In the genomic region with DNA sequence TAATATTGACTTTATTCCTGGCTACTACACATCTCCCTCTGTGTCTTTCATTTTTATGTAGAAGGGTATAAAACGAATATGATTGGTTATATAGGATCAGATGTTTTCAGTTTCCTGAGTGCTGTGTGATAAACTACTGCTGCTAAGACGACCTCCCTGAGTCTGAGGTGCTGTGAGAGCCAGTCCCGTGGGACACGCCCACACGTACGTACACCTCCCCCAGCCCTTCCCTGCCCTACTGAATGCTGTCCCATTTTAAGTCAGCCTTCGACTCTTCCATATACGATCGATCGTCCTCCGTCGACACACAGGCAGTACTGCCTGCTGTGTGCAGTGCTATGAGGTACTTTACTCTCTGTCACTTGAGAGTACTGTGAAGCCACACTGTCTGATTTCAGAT, we compare ENCODE assay signal across 12 mouse cellular contexts.
DNase-seq lines count a peak whose midpoint lies in the region; ATAC-seq and TF ChIP-seq lines count a peak whose summit lies in the region.
"Had no signal": no experiment of that assay in that cellular context is flagged by ENCODE, and none has a peak within 500 bp of the region (broad histone marks: within the 10 kb centered on the region; RNA-seq: fewer than 3 reads in every experiment).

No protein-coding gene starts in this region.

- 79% methylated on average over 12 of the region's 12 CpGs for WGBS in forebrain, embryonic 11.5 days
- 78% methylated on average over 12 of the region's 12 CpGs for WGBS in forebrain, embryonic 12.5 days
- 67% methylated on average over 12 of the region's 12 CpGs for WGBS in kidney, embryonic 14.5 days
- 50% methylated on average over 12 of the region's 12 CpGs for WGBS in lung, embryonic 15.5 days
- 61% methylated on average over 12 of the region's 12 CpGs for WGBS in lung, postnatal 0 days
- WGBS in intestine, embryonic 16.5 days = 73% methylated on average over 12 of the region's 12 CpGs

- H3K27ac ChIP-seq in forebrain, embryonic 11.5 days (ENCODE audit: low read depth, low read length) = no peak overlapping the region
- no peak overlapping the region for H3K27ac ChIP-seq in forebrain, embryonic 12.5 days
- no peak overlapping the region for H3K27ac ChIP-seq in kidney, embryonic 14.5 days (ENCODE audit: low read depth, low read length)
- H3K27ac ChIP-seq in lung, embryonic 15.5 days = no peak overlapping the region
- no peak overlapping the region for H3K27ac ChIP-seq in lung, postnatal 0 days (ENCODE audit: low read length)
- H3K27ac ChIP-seq in intestine, embryonic 16.5 days (ENCODE audit: low read length) = no peak overlapping the region
- H3K27ac ChIP-seq: forebrain, embryonic 15.5 days; hindbrain, embryonic 15.5 days; neural tube, embryonic 12.5 days had no signal

- H3K4me1 ChIP-seq in forebrain, embryonic 11.5 days (replicated peaks; ENCODE audit: control insufficient read depth, insufficient read depth, low read length) = peaks cover 5% of the 10 kb centered on the region; the same call in 1 of the 2 replicates
- H3K4me1 ChIP-seq in forebrain, embryonic 12.5 days = peaks cover 21% of the 10 kb centered on the region
- no peaks in the 10 kb centered on the region for H3K4me1 ChIP-seq in kidney, embryonic 14.5 days (ENCODE audit: control insufficient read depth, insufficient read depth, low read length)
- H3K4me1 ChIP-seq in lung, embryonic 15.5 days = no peaks in the 10 kb centered on the region
- no peaks in the 10 kb centered on the region for H3K4me1 ChIP-seq in lung, postnatal 0 days (ENCODE audit: insufficient read depth, low read depth, low read length)
- peaks cover 7% of the 10 kb centered on the region for H3K4me1 ChIP-seq in intestine, embryonic 16.5 days (ENCODE audit: control insufficient read depth, insufficient read depth, low read length)

- ATAC-seq in forebrain, embryonic 11.5 days (replicated peaks; ENCODE audit: low FRiP score) = peak; percentile 28; the same call in 1 of the 2 replicates
- ATAC-seq in forebrain, embryonic 12.5 days (ENCODE audit: low FRiP score) = no peak
- peak; percentile 53; the same call in 1 of the 2 replicates for ATAC-seq in kidney, embryonic 14.5 days (ENCODE audit: low FRiP score, low TSS enrichment)
- ATAC-seq in lung, embryonic 15.5 days (ENCODE audit: borderline replicate concordance, extremely low read depth, low FRiP score, low TSS enrichment) = peak; percentile 40; the same call in 1 of the 2 replicates
- ATAC-seq in lung, postnatal 0 days = no peak
- peak; percentile 41; the same call in 1 of the 2 replicates for ATAC-seq in intestine, embryonic 16.5 days

- H3K36me3 ChIP-seq in forebrain, embryonic 11.5 days (ENCODE audit: control insufficient read depth, insufficient read depth, low read length) = no peaks in the 10 kb centered on the region
- H3K36me3 ChIP-seq in forebrain, embryonic 12.5 days (replicated peaks) = no peaks in the 10 kb centered on the region
- H3K36me3 ChIP-seq in kidney, embryonic 14.5 days (ENCODE audit: control insufficient read depth, insufficient read depth, low read length) = no peaks in the 10 kb centered on the region
- H3K36me3 ChIP-seq in lung, embryonic 15.5 days = no peaks in the 10 kb centered on the region
- no peaks in the 10 kb centered on the region for H3K36me3 ChIP-seq in lung, postnatal 0 days (ENCODE audit: insufficient read depth, low read length)
- H3K36me3 ChIP-seq in intestine, embryonic 16.5 days (ENCODE audit: control insufficient read depth, insufficient read depth, low read length) = no peaks in the 10 kb centered on the region
- H3K36me3 ChIP-seq: forebrain, embryonic 15.5 days; hindbrain, embryonic 15.5 days; neural tube, embryonic 12.5 days had no signal

- no peak overlapping the region for H3K4me3 ChIP-seq in forebrain, embryonic 11.5 days (ENCODE audit: low read depth, low read length)
- no peak overlapping the region for H3K4me3 ChIP-seq in forebrain, embryonic 12.5 days (replicated peaks)
- H3K4me3 ChIP-seq in kidney, embryonic 14.5 days (ENCODE audit: low read length) = no peak overlapping the region
- H3K4me3 ChIP-seq in lung, embryonic 15.5 days = no peak overlapping the region
- no peak overlapping the region for H3K4me3 ChIP-seq in lung, postnatal 0 days (ENCODE audit: low read depth, low read length)
- H3K4me3 ChIP-seq in intestine, embryonic 16.5 days (ENCODE audit: low read length) = no peak overlapping the region
- H3K4me3 ChIP-seq: forebrain, embryonic 15.5 days; hindbrain, embryonic 15.5 days; neural tube, embryonic 12.5 days had no signal

- no peak overlapping the region for H3K4me2 ChIP-seq in forebrain, embryonic 11.5 days (ENCODE audit: low read depth, low read length, severe bottlenecking)
- H3K4me2 ChIP-seq in forebrain, embryonic 12.5 days = no peak overlapping the region
- H3K4me2 ChIP-seq in kidney, embryonic 14.5 days (replicated peaks; ENCODE audit: low read depth, low read length) = no peak overlapping the region
- no peak overlapping the region for H3K4me2 ChIP-seq in lung, embryonic 15.5 days
- no peak overlapping the region for H3K4me2 ChIP-seq in lung, postnatal 0 days (replicated peaks; ENCODE audit: low read depth, low read length)
- H3K4me2 ChIP-seq in intestine, embryonic 16.5 days (ENCODE audit: low read depth, low read length) = no peak overlapping the region
- H3K4me2 ChIP-seq: forebrain, embryonic 15.5 days; hindbrain, embryonic 15.5 days; neural tube, embryonic 12.5 days had no signal

- TF ChIP-seq EP300 in lung, postnatal 0 days (IDR thresholded peaks at IDR 0.05) = no peak

- no peak for TF ChIP-seq CTCF in lung, postnatal 0 days (IDR thresholded peaks at IDR 0.05)

- DNase-seq in forebrain, embryonic 11.5 days (ENCODE audit: low spot score) = no peak
- no peak for DNase-seq in kidney, adult 18-20 months
- no peak for DNase-seq in lung, postnatal 0 days (ENCODE audit: low spot score)
- no peak for DNase-seq in adrenal gland, postnatal 10 days
- DNase-seq: spleen, adult 18-20 months had no signal

- no peak overlapping the region for H3K9ac ChIP-seq in forebrain, embryonic 11.5 days (ENCODE audit: low read length)
- H3K9ac ChIP-seq in forebrain, embryonic 12.5 days = no peak overlapping the region
- H3K9ac ChIP-seq in kidney, embryonic 14.5 days (ENCODE audit: low read depth, low read length) = no peak overlapping the region
- no peak overlapping the region for H3K9ac ChIP-seq in lung, embryonic 15.5 days
- no peak overlapping the region for H3K9ac ChIP-seq in lung, postnatal 0 days (replicated peaks; ENCODE audit: low read depth)
- no peak overlapping the region for H3K9ac ChIP-seq in intestine, embryonic 16.5 days (ENCODE audit: low read depth, low read length)
- H3K9ac ChIP-seq: forebrain, embryonic 15.5 days; hindbrain, embryonic 15.5 days; neural tube, embryonic 12.5 days had no signal

- H3K9me3 ChIP-seq in forebrain, embryonic 11.5 days (ENCODE audit: control insufficient read depth, low read length) = no peaks in the 10 kb centered on the region
- H3K9me3 ChIP-seq in forebrain, embryonic 12.5 days = no peaks in the 10 kb centered on the region
- H3K9me3 ChIP-seq in kidney, embryonic 14.5 days (ENCODE audit: control insufficient read depth, low read length) = no peaks in the 10 kb centered on the region
- no peaks in the 10 kb centered on the region for H3K9me3 ChIP-seq in lung, embryonic 15.5 days
- no peaks in the 10 kb centered on the region for H3K9me3 ChIP-seq in lung, postnatal 0 days (ENCODE audit: low read length)
- no peaks in the 10 kb centered on the region for H3K9me3 ChIP-seq in intestine, embryonic 16.5 days (ENCODE audit: control insufficient read depth, low read length)
- H3K9me3 ChIP-seq: forebrain, embryonic 15.5 days; hindbrain, embryonic 15.5 days; neural tube, embryonic 12.5 days had no signal

- H3K27me3 ChIP-seq in forebrain, embryonic 11.5 days (ENCODE audit: control insufficient read depth, insufficient read depth, low read length) = no peaks in the 10 kb centered on the region
- H3K27me3 ChIP-seq in forebrain, embryonic 12.5 days = no peaks in the 10 kb centered on the region
- no peaks in the 10 kb centered on the region for H3K27me3 ChIP-seq in kidney, embryonic 14.5 days (ENCODE audit: control insufficient read depth, insufficient read depth, low read length)
- no peaks in the 10 kb centered on the region for H3K27me3 ChIP-seq in lung, embryonic 15.5 days
- no peaks in the 10 kb centered on the region for H3K27me3 ChIP-seq in lung, postnatal 0 days (replicated peaks; ENCODE audit: insufficient read depth, low read length)
- no peaks in the 10 kb centered on the region for H3K27me3 ChIP-seq in intestine, embryonic 16.5 days (replicated peaks; ENCODE audit: control insufficient read depth, insufficient read depth, low read length)
- H3K27me3 ChIP-seq: forebrain, embryonic 15.5 days; hindbrain, embryonic 15.5 days; neural tube, embryonic 12.5 days had no signal

Comparison
In these comparisons a context has a peak if more than half of its experiments do, and no peak if none do; other contexts are left out.
1. ATAC-seq: peak in forebrain, embryonic 11.5 days (single experiment), kidney, embryonic 14.5 days (single experiment), lung, embryonic 15.5 days (single experiment) and intestine, embryonic 16.5 days (single experiment); none in forebrain, embryonic 12.5 days (single experiment) and lung, postnatal 0 days (single experiment).